Mouse (Mus musculus): ENCODE results near the gene Gpr135.

- no peak for TF ChIP-seq CTCF (IDR thresholded peaks at IDR 0.05; ENCODE audit: low read depth, low read length)
- TF ChIP-seq GATA1 (IDR thresholded peaks at IDR 0.05; ENCODE audit: borderline replicate concordance, low read length) = no peak
- no peak for TF ChIP-seq TAL1 (conservative IDR thresholded peaks at IDR 0.05; ENCODE audit: low read depth, low read length)
Observed at GRCm38 (mm10) chr12:72023572-72023971, 47.4 kb downstream of the Gpr135 start.
